Mouse (Mus musculus): ENCODE measurements at regions not wholly inside any gene's neighbourhood (a gene's known extent, or its start where the extent isn't known, plus 50 kb on each side); places are given as distances from the start of the nearest gene placed in this dataset.

DNA sequence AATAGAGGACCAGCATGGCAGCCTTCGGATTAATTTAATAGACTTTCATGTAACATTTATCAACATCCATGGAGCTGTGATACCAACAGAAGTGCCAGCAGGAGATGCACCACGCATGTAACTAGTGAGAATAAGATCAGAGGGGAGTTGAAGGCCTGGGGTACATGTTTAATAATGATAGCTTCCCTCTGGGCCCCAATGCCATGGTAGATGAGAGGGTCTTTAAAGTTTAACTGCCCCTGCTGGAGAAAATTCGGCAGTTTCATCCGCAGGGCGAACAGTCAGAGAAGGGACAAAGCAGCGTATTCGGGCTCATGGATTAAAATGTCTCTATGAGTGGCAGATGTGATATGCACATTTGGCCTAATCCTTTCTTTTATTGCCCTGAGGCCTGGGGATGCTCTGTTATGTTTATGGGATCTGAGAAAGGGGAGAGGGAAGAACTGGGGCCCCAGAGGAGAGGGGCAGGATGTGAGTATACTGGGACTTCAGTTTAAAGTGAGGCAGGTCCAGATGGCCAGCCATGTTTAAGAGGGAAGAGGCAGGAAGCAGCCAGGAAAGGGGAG lies 114.1 kb downstream of the Pdgfra start:
- H3K4me1 ChIP-seq (ENCODE audit: control insufficient read depth, insufficient read depth, low read length) = no peaks in the 10 kb centered on the region
- TF ChIP-seq CTCF (conservative IDR thresholded peaks at IDR 0.05; ENCODE audit: insufficient read depth, insufficient read length, low read depth, low read length) (no peak), POLR2A (IDR thresholded peaks at IDR 0.05; ENCODE audit: low read depth, low read length) (no peak)
- H3K27ac ChIP-seq (ENCODE audit: insufficient read depth, low read depth, low read length) = no peak overlapping the region
- no peak for DNase-seq
- no peak overlapping the region for H3K4me3 ChIP-seq (ENCODE audit: insufficient read depth, low read depth, low read length)
- no peaks in the 10 kb centered on the region for H3K27me3 ChIP-seq (replicated peaks; ENCODE audit: control insufficient read depth, insufficient read depth, low read length)
- 86% methylated on average over 7 of the region's 7 CpGs for WGBS
- no peaks in the 10 kb centered on the region for H3K36me3 ChIP-seq (ENCODE audit: control insufficient read depth, insufficient read depth, low read length)

DNA sequence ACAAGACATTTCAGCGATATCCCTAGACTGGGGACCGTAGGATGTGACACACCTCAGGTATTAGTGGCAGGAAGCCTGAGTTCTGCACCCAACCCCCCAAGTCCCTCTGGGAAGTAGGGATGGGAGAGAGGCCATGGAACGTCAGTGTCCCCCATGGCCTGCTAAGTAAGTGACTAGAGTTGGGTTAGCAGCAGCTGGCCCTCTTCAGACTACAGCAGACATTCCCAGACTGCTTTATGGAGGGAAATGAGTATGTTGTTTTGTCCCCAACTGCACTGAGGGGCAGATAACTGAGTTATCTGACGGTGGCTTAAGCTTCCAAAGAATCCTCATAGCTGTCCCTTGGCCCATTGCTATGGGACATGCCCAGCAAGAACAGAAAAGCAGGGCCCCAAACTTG lies 114.8 kb downstream of the Pdgfra start:
- H3K4me1 ChIP-seq (ENCODE audit: control insufficient read depth, insufficient read depth, low read length) = no peaks in the 10 kb centered on the region
- no peaks in the 10 kb centered on the region for H3K36me3 ChIP-seq (ENCODE audit: control insufficient read depth, insufficient read depth, low read length)
- TF ChIP-seq CTCF (conservative IDR thresholded peaks at IDR 0.05; ENCODE audit: insufficient read depth, insufficient read length, low read depth, low read length) (no peak), POLR2A (IDR thresholded peaks at IDR 0.05; ENCODE audit: low read depth, low read length) (no peak)
- 63% methylated on average over 4 of the region's 4 CpGs for WGBS
- no peak overlapping the region for H3K27ac ChIP-seq (ENCODE audit: insufficient read depth, low read depth, low read length)
- no peak for DNase-seq
- no peaks in the 10 kb centered on the region for H3K27me3 ChIP-seq (replicated peaks; ENCODE audit: control insufficient read depth, insufficient read depth, low read length)
- H3K4me3 ChIP-seq (ENCODE audit: insufficient read depth, low read depth, low read length) = no peak overlapping the region

DNA sequence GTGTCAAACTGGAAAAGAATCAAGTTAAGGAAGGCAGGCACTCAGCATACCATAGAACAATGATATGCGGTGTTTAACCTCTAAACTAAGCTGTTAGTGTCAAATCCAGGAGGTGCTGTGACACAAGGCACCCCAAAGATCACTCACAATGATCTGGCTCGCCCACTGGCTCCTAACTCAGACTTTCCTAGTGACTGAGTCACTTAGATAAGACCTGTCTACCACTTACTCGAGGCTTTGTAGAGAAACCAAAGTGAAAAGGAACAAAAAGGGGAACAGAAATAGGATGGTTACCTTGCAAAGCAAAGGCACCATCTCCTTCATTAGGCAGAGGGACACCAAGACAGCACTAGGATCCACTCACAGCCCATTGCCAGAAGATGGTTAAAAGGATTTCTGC lies 115.7 kb downstream of the Pdgfra start:
- Histone ChIP-seq H3K4me1 (ENCODE audit: control insufficient read depth, insufficient read depth, low read length) (no peaks in the 10 kb centered on the region), H3K36me3 (ENCODE audit: control insufficient read depth, insufficient read depth, low read length) (no peaks in the 10 kb centered on the region), H3K4me3 (ENCODE audit: insufficient read depth, low read depth, low read length) (no peak overlapping the region), H3K27me3 (replicated peaks; ENCODE audit: control insufficient read depth, insufficient read depth, low read length) (no peaks in the 10 kb centered on the region), H3K27ac (ENCODE audit: insufficient read depth, low read depth, low read length) (no peak overlapping the region)
- DNase-seq = no peak
- TF ChIP-seq CTCF (conservative IDR thresholded peaks at IDR 0.05; ENCODE audit: insufficient read depth, insufficient read length, low read depth, low read length) (no peak), POLR2A (IDR thresholded peaks at IDR 0.05; ENCODE audit: low read depth, low read length) (no peak)
- 83% methylated on average over 3 of the region's 3 CpGs for WGBS

DNA sequence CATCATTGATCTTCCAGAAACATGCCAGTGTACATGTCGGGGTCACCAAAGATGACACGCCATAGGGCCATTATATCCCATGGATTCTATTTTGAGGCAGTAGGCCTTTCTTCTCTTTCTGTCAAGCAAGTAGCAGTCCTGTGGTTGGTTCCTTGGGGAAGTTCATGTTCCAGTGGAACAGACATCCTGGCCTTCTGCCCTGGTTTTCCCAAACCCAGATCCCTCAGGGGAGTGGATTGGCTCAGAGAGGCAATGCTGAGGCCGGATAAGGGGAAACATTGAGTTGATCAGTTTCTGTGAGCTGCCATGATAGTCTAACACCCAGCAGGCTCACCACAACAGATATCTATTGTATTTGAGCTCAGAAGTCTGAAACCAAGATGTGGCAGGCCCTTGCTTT lies 125.9 kb downstream of the Pdgfra start:
- 94% methylated on average over 3 of the region's 3 CpGs for WGBS

DNA sequence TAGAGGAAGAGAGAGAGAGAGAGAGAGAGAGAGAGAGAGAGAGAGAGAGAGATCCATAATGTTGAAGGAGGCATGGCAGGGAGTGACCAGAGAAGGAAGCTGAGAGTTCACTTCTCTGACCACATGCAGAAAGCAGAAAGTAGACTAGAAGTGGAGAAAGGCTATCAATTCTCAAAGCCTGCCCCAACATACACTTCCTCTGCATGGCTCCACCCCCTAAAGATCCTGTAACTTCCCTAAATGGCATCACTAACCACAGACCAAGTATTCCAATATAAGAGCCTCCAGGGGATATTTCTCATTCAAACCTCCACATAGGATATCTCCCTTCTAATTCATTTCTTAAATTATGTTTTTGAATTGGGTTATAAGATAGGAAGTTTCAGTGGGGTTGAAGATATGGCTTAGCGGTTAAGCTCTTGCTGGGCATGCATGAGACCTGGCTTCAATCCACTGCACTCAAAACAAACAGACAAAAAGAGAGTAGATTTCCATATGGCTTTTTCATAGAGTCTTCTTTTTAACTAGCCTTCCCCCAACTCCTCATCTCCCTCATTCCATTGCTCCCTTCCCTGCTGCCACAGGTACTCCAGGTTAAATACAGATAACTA lies 127.6 kb downstream of the Pdgfra start:
- 95% methylated on average over 1 of the region's 1 CpGs for WGBS
- no peak overlapping the region for H3K27ac ChIP-seq (ENCODE audit: insufficient read depth, low read depth, low read length)
- no peak for DNase-seq
- no peak overlapping the region for H3K4me3 ChIP-seq (ENCODE audit: insufficient read depth, low read depth, low read length)
- no peak for TF ChIP-seq CTCF (conservative IDR thresholded peaks at IDR 0.05; ENCODE audit: insufficient read depth, insufficient read length, low read depth, low read length)
- TF ChIP-seq POLR2A (IDR thresholded peaks at IDR 0.05; ENCODE audit: low read depth, low read length) = no peak
- H3K4me1 ChIP-seq (ENCODE audit: control insufficient read depth, insufficient read depth, low read length) = no peaks in the 10 kb centered on the region
- H3K27me3 ChIP-seq (replicated peaks; ENCODE audit: control insufficient read depth, insufficient read depth, low read length) = no peaks in the 10 kb centered on the region
- no peaks in the 10 kb centered on the region for H3K36me3 ChIP-seq (ENCODE audit: control insufficient read depth, insufficient read depth, low read length)

More for the DNA sequence above, 125.9 kb downstream of the Pdgfra start:
- H3K27ac ChIP-seq (ENCODE audit: insufficient read depth, low read depth, low read length) = no peak overlapping the region
- no peaks in the 10 kb centered on the region for H3K36me3 ChIP-seq (ENCODE audit: control insufficient read depth, insufficient read depth, low read length)
- no peaks in the 10 kb centered on the region for H3K4me1 ChIP-seq (ENCODE audit: control insufficient read depth, insufficient read depth, low read length)
- no peak for TF ChIP-seq POLR2A (IDR thresholded peaks at IDR 0.05; ENCODE audit: low read depth, low read length)
- no peak for TF ChIP-seq CTCF (conservative IDR thresholded peaks at IDR 0.05; ENCODE audit: insufficient read depth, insufficient read length, low read depth, low read length)
- H3K4me3 ChIP-seq (ENCODE audit: insufficient read depth, low read depth, low read length) = no peak overlapping the region
- no peaks in the 10 kb centered on the region for H3K27me3 ChIP-seq (replicated peaks; ENCODE audit: control insufficient read depth, insufficient read depth, low read length)
- no peak for DNase-seq

DNA sequence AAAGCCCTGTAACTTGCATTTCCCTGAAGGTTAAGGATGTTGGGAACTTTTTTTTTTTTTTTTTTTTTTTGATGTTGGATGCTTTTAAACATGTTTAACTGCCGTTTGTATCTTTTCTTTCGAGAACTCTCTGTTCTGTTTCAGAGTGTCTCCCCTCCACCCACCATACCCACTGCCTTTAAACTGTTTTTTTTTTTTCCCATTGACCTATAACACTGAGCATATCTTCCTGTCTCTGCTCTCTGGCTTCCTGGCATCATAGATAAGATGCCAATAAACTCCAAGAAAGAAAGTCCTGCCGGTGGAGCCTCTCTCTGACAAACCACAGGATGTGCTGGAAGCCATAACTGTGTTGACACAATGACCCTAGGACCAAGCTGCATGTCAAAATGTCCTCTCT lies 128.6 kb downstream of the Pdgfra start:
- H3K36me3 ChIP-seq (ENCODE audit: control insufficient read depth, insufficient read depth, low read length) = no peaks in the 10 kb centered on the region
- no peaks in the 10 kb centered on the region for H3K4me1 ChIP-seq (ENCODE audit: control insufficient read depth, insufficient read depth, low read length)
- no peak for DNase-seq
- H3K4me3 ChIP-seq (ENCODE audit: insufficient read depth, low read depth, low read length) = no peak overlapping the region
- TF ChIP-seq POLR2A (IDR thresholded peaks at IDR 0.05; ENCODE audit: low read depth, low read length) = no peak
- TF ChIP-seq CTCF (conservative IDR thresholded peaks at IDR 0.05; ENCODE audit: insufficient read depth, insufficient read length, low read depth, low read length) = no peak
- H3K27ac ChIP-seq (ENCODE audit: insufficient read depth, low read depth, low read length) = no peak overlapping the region
- H3K27me3 ChIP-seq (replicated peaks; ENCODE audit: control insufficient read depth, insufficient read depth, low read length) = no peaks in the 10 kb centered on the region
- 55% methylated on average over 3 of the region's 3 CpGs for WGBS

DNA sequence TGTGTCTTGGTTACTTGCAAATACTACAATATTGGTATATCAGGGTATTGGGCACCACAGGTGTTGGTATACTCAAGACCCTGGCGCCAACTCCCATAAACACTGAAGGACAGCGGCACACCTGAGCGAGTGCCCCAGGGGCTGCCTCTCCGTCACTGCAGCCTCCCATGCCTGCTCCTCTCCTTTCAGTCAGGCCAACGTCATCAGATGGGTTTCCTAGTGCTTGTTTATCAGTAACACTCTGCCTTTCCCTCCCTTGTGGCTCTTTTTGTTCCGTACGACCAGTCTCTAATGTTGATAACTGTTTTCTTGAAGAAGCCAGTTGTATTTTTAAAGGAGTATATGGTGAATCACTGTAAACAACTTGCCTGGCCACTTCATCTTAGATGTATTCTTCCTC lies 129.4 kb downstream of the Pdgfra start:
- H3K27me3 ChIP-seq (replicated peaks; ENCODE audit: control insufficient read depth, insufficient read depth, low read length) = no peaks in the 10 kb centered on the region
- TF ChIP-seq CTCF (conservative IDR thresholded peaks at IDR 0.05; ENCODE audit: insufficient read depth, insufficient read length, low read depth, low read length) = no peak
- no peak for TF ChIP-seq POLR2A (IDR thresholded peaks at IDR 0.05; ENCODE audit: low read depth, low read length)
- no peak overlapping the region for H3K27ac ChIP-seq (ENCODE audit: insufficient read depth, low read depth, low read length)
- H3K36me3 ChIP-seq (ENCODE audit: control insufficient read depth, insufficient read depth, low read length) = no peaks in the 10 kb centered on the region
- H3K4me3 ChIP-seq (ENCODE audit: insufficient read depth, low read depth, low read length) = no peak overlapping the region
- WGBS = 85% methylated on average over 7 of the region's 7 CpGs
- H3K4me1 ChIP-seq (ENCODE audit: control insufficient read depth, insufficient read depth, low read length) = no peaks in the 10 kb centered on the region
- DNase-seq = no peak

Measured in kidney, adult 2 months (tissue).